Mouse (Mus musculus) liver, adult 2 months (tissue): ENCODE results near the gene Rfwd3. TPM values are rescaled to one million over a fixed set of nuclear protein-coding genes. Genes with fewer than 3 reads are reported as not detected.

Source experiments
- DNase-seq: peaks from one replicate; pipeline ENCODE4 v3.0.0-alpha.2; 2011; ENCODE audit warnings: low read depth, low spot score; ENCODE audit errors: extremely low read depth
- H3K27ac ChIP-seq: fragments of 200-500 bp; replicated peaks from 2 replicates; pipeline ENCODE4 v1.5.1; 2012; ENCODE audit warnings: low read depth, mild to moderate bottlenecking, control low read depth, inconsistent platforms, low read length; ENCODE audit not compliant: insufficient read depth
- H3K27me3 ChIP-seq: fragments of 200-500 bp; 2 replicates; pipeline ENCODE4 v1.6.1; 2012; ENCODE audit warnings: mild to moderate bottlenecking, moderate library complexity, low read length, inconsistent platforms; ENCODE audit not compliant: control insufficient read depth, insufficient read depth
- H3K36me3 ChIP-seq: fragments of 200-500 bp; 2 replicates; pipeline ENCODE4 v1.6.1; 2012; ENCODE audit warnings: low read length, inconsistent platforms; ENCODE audit not compliant: control insufficient read depth, insufficient read depth
- H3K4me1 ChIP-seq: fragments of 200-500 bp; 2 replicates; pipeline ENCODE4 v1.6.1; 2011; ENCODE audit warnings: low read length; ENCODE audit not compliant: control insufficient read depth, insufficient read depth
- H3K4me3 ChIP-seq: fragments of 200-500 bp; 2 replicates; pipeline ENCODE4 v1.5.1; 2011; ENCODE audit warnings: low read depth, mild to moderate bottlenecking, control low read depth, low read length, moderate library complexity; ENCODE audit not compliant: insufficient read depth
- H3K79me2 ChIP-seq: fragments of 200-500 bp; 2 replicates; pipeline ENCODE4 v1.6.1; 2012; ENCODE audit warnings: inconsistent platforms, mild to moderate bottlenecking, low read length, moderate library complexity; ENCODE audit not compliant: control insufficient read depth, insufficient read depth
- H3K9ac ChIP-seq: fragments of 200-500 bp; 2 replicates; pipeline ENCODE4 v1.6.1; 2012; ENCODE audit warnings: low read depth, mild to moderate bottlenecking, control low read depth, inconsistent platforms, low read length
- CTCF ChIP-seq: fragments of 200-500 bp; IDR thresholded peaks from 2 replicates; pipeline ENCODE4 v1.5.1; 2011; ENCODE audit warnings: low read depth, low read length, control low read depth
- POLR2A ChIP-seq: fragments of 200-500 bp; IDR thresholded peaks from 2 replicates; pipeline ENCODE4 v1.6.1; 2011; ENCODE audit warnings: low read length, control low read depth; ENCODE audit not compliant: insufficient read depth; ENCODE audit errors: extremely low read depth
- WGBS: fragments of 180-500 bp; shearing (Covaris S2); methylation state at CpG from one replicate; pipeline ENCODE4 v1.1.7; 2018; 5-methylcytosine and 5-hydroxymethylcytosine counted together
- polyA plus RNA-seq: library from polyadenylated mRNA; depleted of rRNA; stranded (reverse); fragments of >200 nt; gene quantifications from 2 replicates; pipeline ENCODE4 v1.2.3, GENCODE M21; 2012
- total RNA-seq: library from RNA; depleted of rRNA; stranded (reverse); fragments of >200 nt; gene quantifications from 2 replicates; pipeline ENCODE4 v1.2.3, GENCODE M21; 2014

Gene Rfwd3
- total and polyA plus RNA-seq, 2 experiments, result 6.3 to 12.2 TPM

GRCm38 (mm10) chr8:111264693-111265220 is 35.3 kb downstream of the Rfwd3 start:
- Histone ChIP-seq H3K79me2 (no peaks in the 10 kb centered on the region), H3K36me3 (no peaks in the 10 kb centered on the region), H3K27ac (no peak overlapping the region), H3K9ac (no peak overlapping the region), H3K4me3 (no peak overlapping the region), H3K27me3 (no peaks in the 10 kb centered on the region), H3K4me1 (no peaks in the 10 kb centered on the region)
- no peak for DNase-seq
- TF ChIP-seq POLR2A (no peak), CTCF (no peak)
- WGBS, result 88% methylated on average over 2 of the region's 2 CpGs

- TF ChIP-seq CTCF (no peak), POLR2A (no peak)
- Histone ChIP-seq H3K9ac (no peak overlapping the region), H3K27me3 (no peaks in the 10 kb centered on the region), H3K36me3 (no peaks in the 10 kb centered on the region), H3K4me1 (no peaks in the 10 kb centered on the region), H3K27ac (no peak overlapping the region), H3K4me3 (no peak overlapping the region), H3K79me2 (peaks cover under 1% of the 10 kb centered on the region; the same call in 1 of the 2 replicates)
- 70% methylated on average over 4 of the region's 4 CpGs for WGBS
- DNase-seq, result no peak
Observed at GRCm38 (mm10) chr8:111261981-111262381, 38.0 kb downstream of the Rfwd3 start.

- H3K27me3 ChIP-seq, result no peaks in the 10 kb centered on the region
- TF ChIP-seq POLR2A, result no peak
- TF ChIP-seq CTCF, result no peak
- 98% methylated on average over 5 of the region's 5 CpGs for WGBS
- H3K27ac ChIP-seq, result no peak overlapping the region
- H3K9ac ChIP-seq, result no peak overlapping the region
- H3K79me2 ChIP-seq, result peaks cover 7% of the 10 kb centered on the region; the same call in 1 of the 2 replicates
- DNase-seq, result no peak
- no peaks in the 10 kb centered on the region for H3K4me1 ChIP-seq
- H3K4me3 ChIP-seq, result no peak overlapping the region
- H3K36me3 ChIP-seq, result no peaks in the 10 kb centered on the region
Observed at GRCm38 (mm10) chr8:111260251-111260650, 39.8 kb downstream of the Rfwd3 start.

GRCm38 (mm10) chr8:111259408-111259741 is 40.6 kb downstream of the Rfwd3 start:
- DNase-seq, result no peak
- TF ChIP-seq CTCF, result no peak
- TF ChIP-seq POLR2A, result no peak
- H3K27me3 ChIP-seq, result no peaks in the 10 kb centered on the region
- peaks cover 15% of the 10 kb centered on the region; the same call in 1 of the 2 replicates for H3K79me2 ChIP-seq
- 9% methylated on average over 13 of the region's 13 CpGs for WGBS
- H3K9ac ChIP-seq, result peak overlapping the region; percentile 72
- H3K36me3 ChIP-seq, result no peaks in the 10 kb centered on the region
- H3K4me3 ChIP-seq, result peak overlapping the region; percentile 77
- H3K4me1 ChIP-seq, result no peaks in the 10 kb centered on the region
- H3K27ac ChIP-seq, result peak overlapping the region; percentile 33; the same call in 1 of the 2 replicates

GRCm38 (mm10) chr8:111258631-111259407 is 41.2 kb downstream of the Rfwd3 start, which contains the start of gene Glg1:
Gene Glg1, minus strand, starts transcription at chr8:111259216.
- DNase-seq, result peak; percentile 72
- Histone ChIP-seq H3K27me3 (no peaks in the 10 kb centered on the region), H3K9ac (peak within 1 kb of the TSS; percentile 93), H3K36me3 (no peaks in the 10 kb centered on the region), H3K4me3 (peak within 1 kb of the TSS; percentile 77), H3K27ac (peak within 1 kb of the TSS; percentile 81), H3K79me2 (peaks cover 16% of the 10 kb centered on the region; the same call in 1 of the 2 replicates), H3K4me1 (no peaks in the 10 kb centered on the region)
- TF ChIP-seq POLR2A (peak; percentile 85), CTCF (no peak)
- under 1% methylated on average over 76 of the region's 76 CpGs for WGBS

GRCm38 (mm10) chr8:111258010-111258630 is 41.9 kb downstream of the Rfwd3 start:
- WGBS, result under 1% methylated on average over 26 of the region's 26 CpGs
- no peak for TF ChIP-seq POLR2A
- no peak for TF ChIP-seq CTCF
- peaks cover 17% of the 10 kb centered on the region; the same call in 1 of the 2 replicates for H3K79me2 ChIP-seq
- H3K4me3 ChIP-seq, result peak overlapping the region; percentile 77
- peak; percentile 51 for DNase-seq
- H3K9ac ChIP-seq, result peak overlapping the region; percentile 93
- no peaks in the 10 kb centered on the region for H3K36me3 ChIP-seq
- peak overlapping the region; percentile 81 for H3K27ac ChIP-seq
- H3K27me3 ChIP-seq, result no peaks in the 10 kb centered on the region
- no peaks in the 10 kb centered on the region for H3K4me1 ChIP-seq
